Mouse (Mus musculus) kidney, postnatal 0 days (tissue): ENCODE data around the gene Fads2. TPM values are rescaled to one million over a fixed set of nuclear protein-coding genes. Genes with fewer than 3 reads are reported as not detected.
"Not testable (repeated sequence)": the region's sequence is repeated elsewhere in the genome, so short reads cannot be mapped to it uniquely, and the experiment has no call there.

Source experiments
- ATAC-seq: fragments of 200-750 bp; cut with Nextera tagmentation; replicated peaks from 2 replicates; pipeline ENCODE4 v1.8.0; 2017; ENCODE audit warnings: low read depth, moderate number of reproducible peaks, moderate TSS enrichment, moderate library complexity; ENCODE audit not compliant: low FRiP score
- DNase-seq: peaks from one replicate; pipeline ENCODE4 v3.0.0-alpha.2; 2016; ENCODE audit warnings: low spot score
- H3K27ac ChIP-seq: fragments of 300-500 bp; sonication (generic); 2 replicates; pipeline ENCODE4 v1.5.1; 2014; ENCODE audit warnings: mild to moderate bottlenecking
- H3K27me3 ChIP-seq: fragments of 300-500 bp; sonication (generic); 2 replicates; pipeline ENCODE4 v1.6.1; 2014; ENCODE audit warnings: low read length, mixed read lengths; ENCODE audit not compliant: insufficient read depth
- H3K36me3 ChIP-seq: fragments of 300-500 bp; sonication (generic); 2 replicates; pipeline ENCODE4 v1.6.1; 2014; ENCODE audit warnings: low read length, mixed read lengths; ENCODE audit not compliant: insufficient read depth
- H3K4me1 ChIP-seq: fragments of 300-500 bp; sonication (generic); replicated peaks from 2 replicates; pipeline ENCODE4 v1.6.1; 2014; ENCODE audit warnings: antibody characterized with exemption, low read length, mixed read lengths; ENCODE audit not compliant: insufficient read depth
- H3K4me2 ChIP-seq: fragments of 300-500 bp; sonication (generic); 2 replicates; pipeline ENCODE4 v1.6.1; 2014; ENCODE audit warnings: mild to moderate bottlenecking, low read length, moderate library complexity, mixed read lengths
- H3K4me3 ChIP-seq: fragments of 300-500 bp; sonication (generic); replicated peaks from 2 replicates; pipeline ENCODE4 v1.5.1; 2014; ENCODE audit warnings: low read depth, low read length
- H3K9ac ChIP-seq: fragments of 300-500 bp; sonication (generic); 2 replicates; pipeline ENCODE4 v1.6.1; 2014; ENCODE audit warnings: low read depth, low read length
- H3K9me3 ChIP-seq: fragments of 300-500 bp; sonication (generic); replicated peaks from 2 replicates; pipeline ENCODE4 v1.6.1; 2016; ENCODE audit warnings: low read length, inconsistent platforms, mixed read lengths
- CTCF ChIP-seq: IDR thresholded peaks from 2 replicates; pipeline ENCODE4 v1.5.1; 2016; ENCODE audit warnings: antibody characterized with exemption, low read depth, mild to moderate bottlenecking, moderate library complexity
- WGBS: fragments of 180-500 bp; shearing (Covaris S2); extraction: QIAGEN DNeasy Blood & Tissue Kit; methylation state at CpG from one replicate; pipeline ENCODE4 v1.1.7; 2014; 5-methylcytosine and 5-hydroxymethylcytosine counted together
- polyA plus RNA-seq: library from polyadenylated mRNA; unstranded; fragments of >200 nt; fragmentation: Nextera tagmentation; extraction: Ambion mirVana; gene quantifications from 2 replicates; pipeline ENCODE4 v1.2.1, GENCODE M21; 2015

The Fads2 gene
- polyA plus RNA-seq, 1 experiment from 2014 or later: 37.1 TPM

GRCm38 (mm10) chr19:10137423-10137822, 35.9 kb upstream of the Fads2 start:
- no peaks in the 10 kb centered on the region for H3K9me3 ChIP-seq
- peak; percentile 47 for DNase-seq
- H3K4me2 ChIP-seq: no peak overlapping the region
- H3K4me1 ChIP-seq: no peaks in the 10 kb centered on the region
- 56% methylated on average over 5 of the region's 5 CpGs for WGBS
- ATAC-seq: peak; percentile 72; the same call in 1 of the 2 replicates
- no peaks in the 10 kb centered on the region for H3K27me3 ChIP-seq
- H3K36me3 ChIP-seq: no peaks in the 10 kb centered on the region
- H3K4me3 ChIP-seq: no peak overlapping the region
- H3K27ac ChIP-seq: no peak overlapping the region
- no peak overlapping the region for H3K9ac ChIP-seq
- TF ChIP-seq CTCF: no peak

GRCm38 (mm10) chr19:10134692-10135091, 33.1 kb upstream of the Fads2 start:
- H3K9me3 ChIP-seq: no peaks in the 10 kb centered on the region
- no peaks in the 10 kb centered on the region for H3K36me3 ChIP-seq
- WGBS: 19% methylated on average over 2 of the region's 2 CpGs
- H3K27me3 ChIP-seq: no peaks in the 10 kb centered on the region
- H3K4me2 ChIP-seq: no peak overlapping the region
- no peaks in the 10 kb centered on the region for H3K4me1 ChIP-seq
- no peak overlapping the region for H3K9ac ChIP-seq
- no peak overlapping the region for H3K27ac ChIP-seq
- H3K4me3 ChIP-seq: no peak overlapping the region
- ATAC-seq (peak; percentile 21; the same call in 1 of the 2 replicates), DNase-seq (peak; percentile 83)
- TF ChIP-seq CTCF: no peak

GRCm38 (mm10) chr19:10129547-10129946, 28.0 kb upstream of the Fads2 start:
- not testable (repeated sequence) for DNase-seq, H3K27ac ChIP-seq, H3K4me3 ChIP-seq, H3K9ac ChIP-seq, ATAC-seq, H3K36me3 ChIP-seq, H3K27me3 ChIP-seq, H3K4me2 ChIP-seq, H3K9me3 ChIP-seq, H3K4me1 ChIP-seq
- WGBS: 78% methylated on average over 7 of the region's 7 CpGs

GRCm38 (mm10) chr19:10126479-10127250, 25.1 kb upstream of the Fads2 start:
- no peak for TF ChIP-seq CTCF
- DNase-seq (no peak), ATAC-seq (no peak)
- Histone ChIP-seq H3K9me3 (no peaks in the 10 kb centered on the region), H3K27me3 (no peaks in the 10 kb centered on the region), H3K36me3 (no peaks in the 10 kb centered on the region), H3K4me1 (no peaks in the 10 kb centered on the region; the same call in 1 of the 2 replicates), H3K9ac (no peak overlapping the region), H3K27ac (no peak overlapping the region), H3K4me3 (no peak overlapping the region), H3K4me2 (no peak overlapping the region)
- 25% methylated on average over 5 of the region's 5 CpGs for WGBS

- Histone ChIP-seq H3K4me3 (no peak overlapping the region), H3K27me3 (no peaks in the 10 kb centered on the region), H3K36me3 (no peaks in the 10 kb centered on the region), H3K4me2 (no peak overlapping the region), H3K27ac (no peak overlapping the region), H3K4me1 (no peaks in the 10 kb centered on the region; the same call in 1 of the 2 replicates), H3K9ac (no peak overlapping the region), H3K9me3 (no peaks in the 10 kb centered on the region)
- ATAC-seq: no peak
- DNase-seq: no peak
- WGBS: 84% methylated on average over 7 of the region's 7 CpGs
- TF ChIP-seq CTCF: no peak
These were observed 22.5 kb upstream of the Fads2 start for GRCm38 (mm10) chr19:10123892-10124634.

GRCm38 (mm10) chr19:10122021-10122631, 20.6 kb upstream of the Fads2 start:
- Histone ChIP-seq H3K9ac (no peak overlapping the region), H3K4me2 (no peak overlapping the region), H3K4me3 (no peak overlapping the region), H3K9me3 (no peaks in the 10 kb centered on the region), H3K4me1 (no peaks in the 10 kb centered on the region; the same call in 1 of the 2 replicates), H3K27ac (no peak overlapping the region), H3K36me3 (no peaks in the 10 kb centered on the region), H3K27me3 (no peaks in the 10 kb centered on the region)
- TF ChIP-seq CTCF: no peak
- no peak for ATAC-seq
- WGBS: 83% methylated on average over 5 of the region's 5 CpGs
- DNase-seq: no peak
